Mouse (Mus musculus): ENCODE data around the gene Nrp1. TPM values are rescaled to one million over a fixed set of nuclear protein-coding genes. Genes with fewer than 3 reads are reported as not detected.

Nrp1 gene
- polyA plus RNA-seq, 1 experiment from 2014 or later, result 42.8 TPM

DNA sequence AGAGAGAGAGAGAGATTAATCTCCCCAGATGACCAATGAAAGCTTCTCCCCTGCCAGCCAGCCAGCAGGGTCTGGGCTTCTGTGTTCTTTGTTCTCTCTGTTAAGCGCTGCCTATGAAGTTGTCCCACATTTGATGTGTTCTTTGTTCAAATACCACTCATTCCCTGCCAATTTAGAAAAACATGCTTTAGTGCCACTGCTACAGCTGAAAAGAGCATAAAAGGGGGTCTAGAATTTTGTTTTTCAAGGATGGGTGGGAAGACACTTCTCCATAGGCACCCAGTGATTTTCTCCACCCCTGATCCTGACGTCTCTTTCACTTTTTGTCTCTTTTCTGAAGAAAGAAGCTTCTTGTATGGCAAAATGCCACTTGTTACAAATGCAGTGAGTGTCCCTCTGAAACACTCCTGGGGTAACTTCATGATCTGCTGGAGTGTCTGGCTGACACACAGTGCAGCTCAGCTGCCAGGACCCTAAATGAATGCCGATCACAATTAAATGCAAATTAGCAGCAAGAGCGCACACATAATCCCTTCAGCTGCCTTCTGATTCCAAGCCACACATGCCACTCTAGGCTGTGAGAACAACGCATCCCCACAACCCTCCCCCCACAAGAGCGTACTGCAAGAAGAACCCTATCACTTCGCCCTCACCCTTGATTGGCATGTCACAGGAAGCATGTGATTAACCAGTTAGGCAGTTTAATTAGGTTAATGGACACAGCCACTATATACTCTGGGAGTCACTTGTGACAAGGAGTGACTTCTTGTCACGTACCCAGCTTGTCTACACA lies 170.4 kb downstream of the Nrp1 start:
- no peaks in the 10 kb centered on the region for H3K9me3 ChIP-seq (replicated peaks; ENCODE audit: control insufficient read depth, low read length)
- H3K27me3 ChIP-seq (ENCODE audit: control insufficient read depth, insufficient read depth, low read length), result no peaks in the 10 kb centered on the region
- peak; percentile 86 for ATAC-seq (replicated peaks; ENCODE audit: insufficient number of reproducible peaks, low FRiP score, low TSS enrichment, low read depth)
- peak; percentile 49 for DNase-seq (ENCODE audit: low spot score)
- no peak overlapping the region for H3K4me3 ChIP-seq (ENCODE audit: low read depth, low read length)
- H3K27ac ChIP-seq (replicated peaks; ENCODE audit: low read depth, low read length), result no peak overlapping the region
- WGBS, result 22% methylated on average over 8 of the region's 8 CpGs
- H3K4me1 ChIP-seq (ENCODE audit: control insufficient read depth, insufficient read depth, low read length), result peaks cover 2% of the 10 kb centered on the region; the same call in 1 of the 2 replicates
- H3K36me3 ChIP-seq (replicated peaks; ENCODE audit: control insufficient read depth, insufficient read depth, low read depth, low read length), result no peaks in the 10 kb centered on the region
- no peak overlapping the region for H3K9ac ChIP-seq (replicated peaks; ENCODE audit: low read length)
- H3K4me2 ChIP-seq (ENCODE audit: low read depth, low read length), result no peak overlapping the region; the same call in 1 of the 2 replicates

GRCm38 (mm10) chr8:128534442-128534871 lies 176.1 kb downstream of the Nrp1 start:
- H3K4me1 ChIP-seq (ENCODE audit: control insufficient read depth, insufficient read depth, low read length), result no peaks in the 10 kb centered on the region
- H3K27me3 ChIP-seq (ENCODE audit: control insufficient read depth, insufficient read depth, low read length), result no peaks in the 10 kb centered on the region
- no peak for ATAC-seq (replicated peaks; ENCODE audit: insufficient number of reproducible peaks, low FRiP score, low TSS enrichment, low read depth)
- no peak overlapping the region for H3K4me3 ChIP-seq (ENCODE audit: low read depth, low read length)
- H3K9ac ChIP-seq (replicated peaks; ENCODE audit: low read length), result no peak overlapping the region
- DNase-seq (ENCODE audit: low spot score), result no peak
- H3K36me3 ChIP-seq (replicated peaks; ENCODE audit: control insufficient read depth, insufficient read depth, low read depth, low read length), result no peaks in the 10 kb centered on the region
- no peak overlapping the region for H3K27ac ChIP-seq (replicated peaks; ENCODE audit: low read depth, low read length)
- no peak overlapping the region for H3K4me2 ChIP-seq (ENCODE audit: low read depth, low read length)
- WGBS, result 67% methylated on average over 3 of the region's 3 CpGs
- H3K9me3 ChIP-seq (replicated peaks; ENCODE audit: control insufficient read depth, low read length), result no peaks in the 10 kb centered on the region

DNA sequence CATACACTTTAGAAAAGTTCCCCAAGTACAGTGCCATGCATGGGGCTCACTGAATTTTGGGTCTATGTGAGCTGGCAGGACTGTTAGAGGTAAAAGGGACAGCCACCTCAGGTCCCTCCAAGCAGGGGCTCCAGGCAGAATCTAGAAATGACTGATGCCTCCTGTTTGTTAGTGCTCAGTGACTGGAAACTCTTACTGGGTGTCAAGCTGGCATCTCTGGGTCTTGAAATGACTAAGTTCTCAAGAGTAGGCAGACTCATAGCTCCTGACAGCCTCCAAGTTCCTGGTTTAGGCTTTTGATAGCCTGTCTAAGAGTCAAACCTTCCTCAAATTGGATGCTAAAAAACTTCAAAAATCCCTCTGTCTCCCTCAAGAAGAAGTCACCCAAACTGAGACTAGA lies 177.3 kb downstream of the Nrp1 start:
- no peak overlapping the region for H3K4me3 ChIP-seq (ENCODE audit: low read depth, low read length)
- H3K36me3 ChIP-seq (replicated peaks; ENCODE audit: control insufficient read depth, insufficient read depth, low read depth, low read length), result no peaks in the 10 kb centered on the region
- H3K9me3 ChIP-seq (replicated peaks; ENCODE audit: control insufficient read depth, low read length), result no peaks in the 10 kb centered on the region
- no peak overlapping the region for H3K27ac ChIP-seq (replicated peaks; ENCODE audit: low read depth, low read length)
- no peaks in the 10 kb centered on the region for H3K27me3 ChIP-seq (ENCODE audit: control insufficient read depth, insufficient read depth, low read length)
- ATAC-seq (replicated peaks; ENCODE audit: insufficient number of reproducible peaks, low FRiP score, low TSS enrichment, low read depth) (no peak), DNase-seq (ENCODE audit: low spot score) (no peak)
- no peak overlapping the region for H3K9ac ChIP-seq (replicated peaks; ENCODE audit: low read length)
- H3K4me2 ChIP-seq (ENCODE audit: low read depth, low read length), result no peak overlapping the region
- H3K4me1 ChIP-seq (ENCODE audit: control insufficient read depth, insufficient read depth, low read length), result no peaks in the 10 kb centered on the region

DNA sequence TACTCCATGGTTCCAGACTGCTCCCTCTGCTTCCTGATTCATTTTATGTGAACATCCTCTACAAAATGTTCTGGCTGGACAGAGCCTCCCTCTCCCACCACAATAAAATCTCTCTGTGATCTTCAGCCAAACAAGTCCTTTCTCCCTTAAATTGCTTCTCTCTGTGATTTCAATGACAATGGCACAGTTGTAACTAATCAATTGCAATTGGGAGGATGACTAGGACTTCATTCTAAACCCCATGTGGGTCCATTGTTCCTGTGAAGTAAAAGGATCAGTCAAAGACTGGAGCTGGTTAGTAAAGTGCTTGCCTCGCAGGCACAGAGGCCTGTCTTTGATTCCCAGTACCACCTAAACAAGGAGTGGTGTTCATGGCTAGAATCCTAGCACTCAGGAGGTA lies 180.0 kb downstream of the Nrp1 start:
- Histone ChIP-seq H3K36me3 (replicated peaks; ENCODE audit: control insufficient read depth, insufficient read depth, low read depth, low read length) (no peaks in the 10 kb centered on the region), H3K9ac (replicated peaks; ENCODE audit: low read length) (no peak overlapping the region), H3K27me3 (ENCODE audit: control insufficient read depth, insufficient read depth, low read length) (no peaks in the 10 kb centered on the region), H3K27ac (replicated peaks; ENCODE audit: low read depth, low read length) (no peak overlapping the region), H3K9me3 (replicated peaks; ENCODE audit: control insufficient read depth, low read length) (no peaks in the 10 kb centered on the region), H3K4me1 (ENCODE audit: control insufficient read depth, insufficient read depth, low read length) (no peaks in the 10 kb centered on the region), H3K4me2 (ENCODE audit: low read depth, low read length) (no peak overlapping the region), H3K4me3 (ENCODE audit: low read depth, low read length) (no peak overlapping the region)
- no peak for ATAC-seq (replicated peaks; ENCODE audit: insufficient number of reproducible peaks, low FRiP score, low TSS enrichment, low read depth)
- no peak for DNase-seq (ENCODE audit: low spot score)
- WGBS, result 34% methylated on average over 1 of the region's 1 CpGs

GRCm38 (mm10) chr8:128541355-128542090 lies 183.1 kb downstream of the Nrp1 start:
- H3K4me1 ChIP-seq (ENCODE audit: control insufficient read depth, insufficient read depth, low read length), result no peaks in the 10 kb centered on the region
- ATAC-seq (replicated peaks; ENCODE audit: insufficient number of reproducible peaks, low FRiP score, low TSS enrichment, low read depth), result no peak
- no peak overlapping the region for H3K9ac ChIP-seq (replicated peaks; ENCODE audit: low read length)
- no peak overlapping the region for H3K27ac ChIP-seq (replicated peaks; ENCODE audit: low read depth, low read length)
- no peaks in the 10 kb centered on the region for H3K27me3 ChIP-seq (ENCODE audit: control insufficient read depth, insufficient read depth, low read length)
- no peaks in the 10 kb centered on the region for H3K9me3 ChIP-seq (replicated peaks; ENCODE audit: control insufficient read depth, low read length)
- no peak overlapping the region for H3K4me3 ChIP-seq (ENCODE audit: low read depth, low read length)
- H3K4me2 ChIP-seq (ENCODE audit: low read depth, low read length), result no peak overlapping the region
- no peak for DNase-seq (ENCODE audit: low spot score)
- WGBS, result 90% methylated on average over 1 of the region's 1 CpGs
- H3K36me3 ChIP-seq (replicated peaks; ENCODE audit: control insufficient read depth, insufficient read depth, low read depth, low read length), result no peaks in the 10 kb centered on the region

DNA sequence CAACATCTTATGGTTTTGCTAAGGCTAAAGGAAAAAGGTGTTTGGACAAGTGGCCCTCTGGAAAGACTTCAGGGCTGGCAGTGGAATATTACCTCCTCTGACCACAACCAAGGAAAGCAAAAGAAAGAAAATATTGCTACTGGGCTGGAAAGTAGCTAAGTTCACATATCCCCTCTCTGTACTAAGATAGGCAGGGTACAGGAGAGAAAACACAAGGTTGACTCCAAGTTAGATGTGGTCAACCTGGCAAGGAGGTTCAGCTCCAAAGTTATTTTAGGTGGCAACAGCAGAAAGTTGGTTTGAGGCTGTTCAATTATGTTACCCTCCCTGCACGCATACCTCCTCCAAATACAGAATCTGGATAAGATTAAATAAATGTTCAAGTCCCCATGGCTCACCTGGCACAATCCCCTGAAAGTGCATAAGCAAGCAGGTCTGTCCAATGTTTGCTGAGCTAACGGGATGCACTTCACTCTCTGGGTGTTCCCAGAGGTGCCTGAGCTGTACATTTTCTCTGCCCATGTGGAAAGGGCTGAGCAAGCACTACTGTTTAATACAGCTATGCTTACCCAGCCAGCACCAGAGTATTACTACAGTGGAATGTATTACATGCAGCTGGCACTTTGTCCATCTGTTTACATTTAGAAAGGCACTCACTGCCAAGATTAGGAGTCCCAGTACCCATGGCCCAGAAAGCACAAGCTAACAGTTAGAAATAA lies 185.9 kb downstream of the Nrp1 start:
- Histone ChIP-seq H3K27me3 (ENCODE audit: control insufficient read depth, insufficient read depth, low read length) (no peaks in the 10 kb centered on the region), H3K4me2 (ENCODE audit: low read depth, low read length) (no peak overlapping the region), H3K36me3 (replicated peaks; ENCODE audit: control insufficient read depth, insufficient read depth, low read depth, low read length) (no peaks in the 10 kb centered on the region), H3K9me3 (replicated peaks; ENCODE audit: control insufficient read depth, low read length) (no peaks in the 10 kb centered on the region), H3K9ac (replicated peaks; ENCODE audit: low read length) (no peak overlapping the region), H3K4me3 (ENCODE audit: low read depth, low read length) (no peak overlapping the region), H3K4me1 (ENCODE audit: control insufficient read depth, insufficient read depth, low read length) (no peaks in the 10 kb centered on the region), H3K27ac (replicated peaks; ENCODE audit: low read depth, low read length) (no peak overlapping the region)
- WGBS, result 78% methylated on average over 2 of the region's 2 CpGs
- ATAC-seq (replicated peaks; ENCODE audit: insufficient number of reproducible peaks, low FRiP score, low TSS enrichment, low read depth) (no peak), DNase-seq (ENCODE audit: low spot score) (no peak)

DNA sequence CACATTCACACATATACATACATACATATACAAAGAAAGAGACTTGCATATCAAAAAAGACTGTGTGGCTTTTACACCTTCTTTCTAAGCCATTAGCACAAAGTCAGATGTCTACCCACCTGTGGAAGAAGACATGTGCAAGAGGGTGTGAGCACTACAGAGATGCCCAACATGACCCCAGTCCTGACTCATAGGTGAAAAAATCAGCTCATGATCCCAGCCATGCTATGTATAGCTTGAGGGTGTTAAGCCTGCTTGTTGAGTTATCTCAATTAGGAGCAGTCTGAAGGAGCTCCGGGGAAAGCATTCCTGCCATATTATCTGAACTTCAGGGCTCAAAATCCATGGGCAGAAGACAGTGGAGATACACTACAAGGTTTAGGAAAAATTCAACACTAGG lies 187.9 kb downstream of the Nrp1 start:
- ATAC-seq (replicated peaks; ENCODE audit: insufficient number of reproducible peaks, low FRiP score, low TSS enrichment, low read depth), result no peak
- Histone ChIP-seq H3K4me1 (ENCODE audit: control insufficient read depth, insufficient read depth, low read length) (no peaks in the 10 kb centered on the region), H3K9ac (replicated peaks; ENCODE audit: low read length) (no peak overlapping the region), H3K4me3 (ENCODE audit: low read depth, low read length) (no peak overlapping the region), H3K27me3 (ENCODE audit: control insufficient read depth, insufficient read depth, low read length) (no peaks in the 10 kb centered on the region), H3K27ac (replicated peaks; ENCODE audit: low read depth, low read length) (no peak overlapping the region), H3K4me2 (ENCODE audit: low read depth, low read length) (no peak overlapping the region), H3K9me3 (replicated peaks; ENCODE audit: control insufficient read depth, low read length) (no peaks in the 10 kb centered on the region), H3K36me3 (replicated peaks; ENCODE audit: control insufficient read depth, insufficient read depth, low read depth, low read length) (no peaks in the 10 kb centered on the region)
- DNase-seq (ENCODE audit: low spot score), result no peak
- 80% methylated on average over 1 of the region's 1 CpGs for WGBS

- Histone ChIP-seq H3K27ac (replicated peaks; ENCODE audit: low read depth, low read length) (no peak overlapping the region), H3K27me3 (ENCODE audit: control insufficient read depth, insufficient read depth, low read length) (no peaks in the 10 kb centered on the region), H3K9ac (replicated peaks; ENCODE audit: low read length) (no peak overlapping the region), H3K36me3 (replicated peaks; ENCODE audit: control insufficient read depth, insufficient read depth, low read depth, low read length) (no peaks in the 10 kb centered on the region), H3K4me1 (ENCODE audit: control insufficient read depth, insufficient read depth, low read length) (no peaks in the 10 kb centered on the region), H3K4me3 (ENCODE audit: low read depth, low read length) (no peak overlapping the region), H3K9me3 (replicated peaks; ENCODE audit: control insufficient read depth, low read length) (no peaks in the 10 kb centered on the region), H3K4me2 (ENCODE audit: low read depth, low read length) (no peak overlapping the region)
- DNase-seq (ENCODE audit: low spot score) (no peak), ATAC-seq (replicated peaks; ENCODE audit: insufficient number of reproducible peaks, low FRiP score, low TSS enrichment, low read depth) (no peak)
- WGBS, result 90% methylated on average over 4 of the region's 4 CpGs
Observed at GRCm38 (mm10) chr8:128547361-128547760, 189.0 kb downstream of the Nrp1 start.

All from embryonic facial prominence, embryonic 11.5 days (tissue).